Mouse (Mus musculus) midbrain, postnatal 0 days (tissue): ENCODE results near the gene Ptp4a2. TPM values are rescaled to one million over a fixed set of nuclear protein-coding genes. Genes with fewer than 3 reads are reported as not detected.

Source experiments
- ATAC-seq: fragments of 200-750 bp; cut with Nextera tagmentation; 2 replicates; pipeline ENCODE4 v1.8.0; 2017; ENCODE audit warnings: moderate number of reproducible peaks, mild to moderate bottlenecking, moderate TSS enrichment, moderate library complexity; ENCODE audit not compliant: low FRiP score
- DNase-seq: peaks from one replicate; pipeline ENCODE4 v3.0.0-alpha.2; 2015; ENCODE audit warnings: low spot score
- H3K27ac ChIP-seq: fragments of 300-500 bp; sonication (generic); 2 replicates; pipeline ENCODE4 v1.5.1; 2014; ENCODE audit warnings: low read depth, mild to moderate bottlenecking, low read length, mixed read lengths
- H3K27me3 ChIP-seq: fragments of 300-500 bp; sonication (generic); 2 replicates; pipeline ENCODE4 v1.6.1; 2014; ENCODE audit warnings: low read length, control low read depth, mixed read lengths; ENCODE audit not compliant: insufficient read depth
- H3K36me3 ChIP-seq: fragments of 300-500 bp; sonication (generic); 2 replicates; pipeline ENCODE4 v1.6.1; 2014; ENCODE audit warnings: low read length, control low read depth, mixed read lengths; ENCODE audit not compliant: insufficient read depth
- H3K4me1 ChIP-seq: fragments of 300-500 bp; sonication (generic); 2 replicates; pipeline ENCODE4 v1.6.1; 2014; ENCODE audit warnings: mild to moderate bottlenecking, control low read depth, antibody characterized with exemption, low read length, mixed read lengths; ENCODE audit not compliant: insufficient read depth
- H3K4me2 ChIP-seq: fragments of 300-500 bp; sonication (generic); 2 replicates; pipeline ENCODE4 v1.6.1; 2014; ENCODE audit warnings: low read depth, mild to moderate bottlenecking, low read length, mixed read lengths; ENCODE audit not compliant: poor library complexity, severe bottlenecking
- H3K4me3 ChIP-seq: fragments of 300-500 bp; sonication (generic); 2 replicates; pipeline ENCODE4 v1.5.1; 2014; ENCODE audit warnings: low read depth, mild to moderate bottlenecking, low read length, moderate library complexity
- H3K9ac ChIP-seq: fragments of 300-500 bp; sonication (generic); replicated peaks from 2 replicates; pipeline ENCODE4 v1.6.1; 2014; ENCODE audit warnings: mild to moderate bottlenecking, low read length, moderate library complexity, mixed read lengths; ENCODE audit not compliant: poor library complexity, severe bottlenecking
- H3K9me3 ChIP-seq: fragments of 300-500 bp; sonication (generic); 2 replicates; pipeline ENCODE4 v1.6.1; 2016; ENCODE audit warnings: low read length, control low read depth
- CTCF ChIP-seq: IDR thresholded peaks from 2 replicates; pipeline ENCODE4 v1.5.1; 2016; ENCODE audit warnings: antibody characterized with exemption, mild to moderate bottlenecking
- WGBS: fragments of 180-500 bp; shearing (Covaris S2); extraction: QIAGEN DNeasy Blood & Tissue Kit; methylation state at CpG from one replicate; pipeline ENCODE4 v1.1.7; 2014; 5-methylcytosine and 5-hydroxymethylcytosine counted together
- polyA plus RNA-seq: library from polyadenylated mRNA; unstranded; fragments of >200 nt; fragmentation: Nextera tagmentation; extraction: Ambion mirVana; gene quantifications from 2 replicates; pipeline ENCODE4 v1.2.1, GENCODE M21; 2015
- total RNA-seq: library from RNA; depleted of rRNA; stranded (reverse); fragments of >200 nt; gene quantifications from 2 replicates; pipeline ENCODE4 v1.2.3, GENCODE M21; 2014

The Ptp4a2 gene
- total and polyA plus RNA-seq, 2 experiments from 2014 or later: 94.0 to 245 TPM

GRCm38 (mm10) chr4:129829799-129830198 lies 18.8 kb downstream of the Ptp4a2 start:
- TF ChIP-seq CTCF: no peak
- H3K9ac ChIP-seq: no peak overlapping the region
- no peaks in the 10 kb centered on the region for H3K9me3 ChIP-seq
- no peaks in the 10 kb centered on the region for H3K4me1 ChIP-seq
- no peak for ATAC-seq
- no peaks in the 10 kb centered on the region for H3K36me3 ChIP-seq
- no peak overlapping the region for H3K4me2 ChIP-seq
- H3K27me3 ChIP-seq: no peaks in the 10 kb centered on the region
- H3K4me3 ChIP-seq: no peak overlapping the region
- DNase-seq: no peak
- 77% methylated on average over 1 of the region's 1 CpGs for WGBS
- H3K27ac ChIP-seq: no peak overlapping the region

GRCm38 (mm10) chr4:129830343-129830944 lies 19.4 kb downstream of the Ptp4a2 start:
- TF ChIP-seq CTCF: no peak
- H3K4me2 ChIP-seq: no peak overlapping the region
- WGBS: 90% methylated on average over 8 of the region's 8 CpGs
- no peak overlapping the region for H3K4me3 ChIP-seq
- no peak for ATAC-seq
- H3K4me1 ChIP-seq: no peaks in the 10 kb centered on the region
- H3K27ac ChIP-seq: no peak overlapping the region
- H3K9ac ChIP-seq: no peak overlapping the region
- no peaks in the 10 kb centered on the region for H3K9me3 ChIP-seq
- no peaks in the 10 kb centered on the region for H3K36me3 ChIP-seq
- DNase-seq: no peak
- no peaks in the 10 kb centered on the region for H3K27me3 ChIP-seq

GRCm38 (mm10) chr4:129834581-129834980 lies 23.6 kb downstream of the Ptp4a2 start:
- H3K4me2 ChIP-seq: no peak overlapping the region
- H3K4me3 ChIP-seq: no peak overlapping the region
- ATAC-seq: no peak
- no peaks in the 10 kb centered on the region for H3K27me3 ChIP-seq
- WGBS: 71% methylated on average over 6 of the region's 6 CpGs
- H3K4me1 ChIP-seq: no peaks in the 10 kb centered on the region
- H3K36me3 ChIP-seq: no peaks in the 10 kb centered on the region
- DNase-seq: no peak
- TF ChIP-seq CTCF: no peak
- H3K9me3 ChIP-seq: no peaks in the 10 kb centered on the region
- no peak overlapping the region for H3K9ac ChIP-seq
- no peak overlapping the region for H3K27ac ChIP-seq

GRCm38 (mm10) chr4:129835296-129835695 lies 24.3 kb downstream of the Ptp4a2 start:
- ATAC-seq (no peak), DNase-seq (no peak)
- no peak overlapping the region for H3K4me2 ChIP-seq
- H3K4me3 ChIP-seq: no peak overlapping the region
- H3K9ac ChIP-seq: no peak overlapping the region
- H3K9me3 ChIP-seq: no peaks in the 10 kb centered on the region
- H3K27ac ChIP-seq: no peak overlapping the region
- H3K27me3 ChIP-seq: no peaks in the 10 kb centered on the region
- 90% methylated on average over 7 of the region's 7 CpGs for WGBS
- no peak for TF ChIP-seq CTCF
- H3K4me1 ChIP-seq: no peaks in the 10 kb centered on the region
- peaks cover 5% of the 10 kb centered on the region; the same call in 1 of the 2 replicates for H3K36me3 ChIP-seq

GRCm38 (mm10) chr4:129839866-129840555 lies 29.0 kb downstream of the Ptp4a2 start:
- no peak overlapping the region for H3K4me2 ChIP-seq
- no peaks in the 10 kb centered on the region for H3K4me1 ChIP-seq
- ATAC-seq (no peak), DNase-seq (no peak)
- no peak for TF ChIP-seq CTCF
- H3K27me3 ChIP-seq: no peaks in the 10 kb centered on the region
- 94% methylated on average over 7 of the region's 7 CpGs for WGBS
- H3K27ac ChIP-seq: no peak overlapping the region
- H3K9me3 ChIP-seq: no peaks in the 10 kb centered on the region
- H3K36me3 ChIP-seq: peaks cover 10% of the 10 kb centered on the region
- no peak overlapping the region for H3K4me3 ChIP-seq
- H3K9ac ChIP-seq: no peak overlapping the region

GRCm38 (mm10) chr4:129846823-129847222 lies 35.8 kb downstream of the Ptp4a2 start:
- H3K9me3 ChIP-seq: no peaks in the 10 kb centered on the region
- H3K27me3 ChIP-seq: no peaks in the 10 kb centered on the region
- TF ChIP-seq CTCF: peak; percentile 62
- no peaks in the 10 kb centered on the region for H3K4me1 ChIP-seq
- 84% methylated on average over 9 of the region's 9 CpGs for WGBS
- H3K4me3 ChIP-seq: no peak overlapping the region
- H3K27ac ChIP-seq: no peak overlapping the region
- peaks cover 15% of the 10 kb centered on the region for H3K36me3 ChIP-seq
- ATAC-seq: no peak
- H3K4me2 ChIP-seq: no peak overlapping the region
- no peak overlapping the region for H3K9ac ChIP-seq
- no peak for DNase-seq
